Mouse (Mus musculus) kidney, adult 2 months (tissue): ENCODE data around the gene Fst.

Experiments
- CTCF ChIP-seq: fragments of 200-500 bp; conservative IDR thresholded peaks from 2 replicates; pipeline ENCODE4 v1.5.1; 2011; ENCODE audit warnings: low read depth, mild to moderate bottlenecking, control low read depth, low read length, moderate library complexity, mixed read lengths; ENCODE audit not compliant: insufficient read depth, insufficient read length
- POLR2A ChIP-seq: fragments of 200-500 bp; IDR thresholded peaks from one replicate; pipeline ENCODE4 v1.6.1; 2011; ENCODE audit warnings: low read depth, low read length, control low read depth

DNA sequence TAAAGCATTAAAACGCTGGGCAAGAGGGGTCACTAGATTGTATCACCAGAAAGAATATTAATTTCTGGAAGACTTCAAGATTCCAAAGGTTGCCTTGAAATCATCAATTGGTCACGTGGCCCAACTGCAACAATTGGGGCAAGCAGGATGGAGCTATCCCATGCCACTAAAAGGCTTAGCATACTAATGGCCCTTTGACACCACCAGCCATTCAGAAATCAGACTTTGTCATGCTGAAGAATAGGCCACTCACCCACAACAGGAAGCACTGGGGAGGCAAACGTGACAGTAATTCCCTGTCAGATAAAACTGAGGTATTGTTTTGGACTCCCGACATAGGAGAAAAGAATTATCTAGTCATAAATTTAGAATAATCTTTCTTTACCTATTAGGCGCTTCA, 52.3 kb downstream of the Fst start:
- TF ChIP-seq CTCF (no peak), POLR2A (no peak)
